ENCODE assay signal across 7 mouse cellular contexts in genomic region chr7:132325549-132326331, GRCm38 (mm10). TPM values are rescaled to one million over a fixed set of nuclear protein-coding genes. Genes with fewer than 3 reads are reported as not detected.
DNase-seq lines count a peak whose midpoint lies in the region; ATAC-seq lines count a peak whose summit lies in the region.

No protein-coding gene starts in this region.

- DNase-seq in 3T3-L1 (ENCODE audit: low read depth, low spot score), result peak; percentile 91
- peak; percentile 69 for DNase-seq in cerebellum, adult 9-11 months
- DNase-seq in lung, postnatal 36 days, result peak; percentile 78
- no peak for DNase-seq in neural tube, embryonic 10.5 days (ENCODE audit: extremely low spot score, low spot score)
- DNase-seq in thymus, postnatal 0 days (ENCODE audit: low spot score), result no peak

- ATAC-seq in CD4-positive, CD25-positive, alpha-beta regulatory T cell, adult 4 months, result peak; percentile 43
- ATAC-seq in inflammation-experienced regulatory T-cells, adult 6 months, result peak; percentile 45

RNA-seq across cellular contexts. Expression of gene Chst15, which starts 8.7 kb away (rescaled TPM):
- polyA plus RNA-seq in CD4-positive, CD25-positive, alpha-beta regulatory T cell, adult 4 months (2017; shearing (Covaris generic)), result 1 to 10 TPM; 6.0 to 9.2 TPM
- polyA plus RNA-seq in inflammation-experienced regulatory T-cells, adult 6 months (2017; shearing (Covaris generic)), result 1 to 10 TPM in 2 of 3 experiments, under 1 TPM in 1; 0.88 to 6.2 (median 4.8) TPM
- 5.9 and 8.2 TPM in 2 replicates for polyA plus RNA-seq in thymus, postnatal 0 days (2015; fragmentation: Nextera tagmentation; extraction: Ambion mirVana)

Comparison
In these comparisons a context has a peak if more than half of its experiments do, and no peak if none do; other contexts are left out.
1. DNase-seq: peak in 3T3-L1 (single experiment), cerebellum, adult 9-11 months (single experiment) and lung, postnatal 36 days (single experiment); none in neural tube, embryonic 10.5 days (single experiment) and thymus, postnatal 0 days (single experiment).